Mouse (Mus musculus) adrenal gland, postnatal 36 days (tissue): ENCODE results near the gene Tescl. TPM values are rescaled to one million over a fixed set of nuclear protein-coding genes. Genes with fewer than 3 reads are reported as not detected.

ENCODE experiments used
- DNase-seq, 2 experiments: peaks; one replicate each; pipeline ENCODE4 v3.0.0; 2021; ENCODE audit warnings: mixed read lengths in 1 of 2
- total RNA-seq, 2 experiments: library from RNA; stranded (reverse); gene quantifications; 2 replicates each; pipeline ENCODE4 v1.2.3; 2021

The Tescl gene
- total RNA-seq, 2 experiments from 2014 or later: 0.36 to 0.56 TPM

DNA sequence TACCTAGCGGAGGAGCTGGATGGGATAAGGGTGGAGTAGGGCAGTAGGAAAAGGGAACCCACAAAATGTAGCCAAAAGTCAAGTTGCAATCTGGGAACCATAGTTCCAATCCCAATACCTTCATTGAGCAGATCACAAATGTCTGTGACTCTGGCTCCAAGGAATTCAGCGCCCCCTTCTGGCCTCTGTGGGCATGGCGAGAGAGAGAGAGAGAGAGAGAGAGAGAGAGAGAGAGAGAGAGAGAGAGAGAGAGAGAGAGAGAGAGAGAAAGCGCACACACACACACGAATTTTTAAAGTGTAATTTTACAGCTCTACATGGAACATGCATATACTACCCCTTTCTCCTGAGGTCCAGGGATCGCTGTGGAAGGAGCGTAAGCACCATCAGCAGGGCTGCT is 29.5 kb upstream of the Tescl start:
- peak; percentile 51 to 64 for DNase-seq

DNA sequence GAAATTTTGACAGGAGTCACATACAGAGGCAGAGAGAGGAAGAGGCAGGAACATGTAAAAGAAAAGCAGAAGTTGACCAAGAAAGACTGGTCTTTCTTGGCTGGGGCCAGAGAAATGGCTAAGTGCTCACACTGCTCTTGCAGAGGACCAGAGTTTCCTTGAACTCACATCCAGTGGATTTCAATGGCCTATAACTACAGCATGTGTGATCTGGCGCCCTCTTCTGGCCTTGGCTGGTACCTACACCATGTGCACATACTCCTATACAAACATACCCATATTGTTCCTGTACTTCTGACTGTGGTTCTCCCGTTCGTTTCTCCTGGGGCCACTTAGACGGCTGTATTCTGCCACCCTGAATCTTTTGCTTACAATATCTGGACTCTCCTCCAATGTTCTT is 27.3 kb upstream of the Tescl start:
- DNase-seq: no peak

DNA sequence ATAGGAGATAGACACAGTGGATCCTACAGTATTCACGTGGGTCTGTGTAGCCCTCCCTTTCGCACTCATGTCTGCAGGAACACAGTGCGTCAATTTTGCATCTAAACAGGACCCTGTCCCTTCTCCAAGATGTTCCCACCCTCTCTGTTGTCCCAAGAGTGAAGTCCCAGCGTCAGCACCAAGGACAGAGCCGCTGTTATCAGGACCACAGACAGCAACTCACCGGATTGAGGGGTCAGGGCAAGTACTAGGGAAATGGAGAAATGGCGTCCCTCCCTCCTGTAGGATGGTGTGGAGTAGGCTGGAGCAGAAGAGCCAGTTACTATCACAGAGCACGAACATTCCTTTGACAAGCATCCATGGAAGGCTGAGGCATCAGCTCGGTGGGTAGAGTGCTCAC is 25.5 kb upstream of the Tescl start:
- peak; percentile 55 to 59 for DNase-seq

DNA sequence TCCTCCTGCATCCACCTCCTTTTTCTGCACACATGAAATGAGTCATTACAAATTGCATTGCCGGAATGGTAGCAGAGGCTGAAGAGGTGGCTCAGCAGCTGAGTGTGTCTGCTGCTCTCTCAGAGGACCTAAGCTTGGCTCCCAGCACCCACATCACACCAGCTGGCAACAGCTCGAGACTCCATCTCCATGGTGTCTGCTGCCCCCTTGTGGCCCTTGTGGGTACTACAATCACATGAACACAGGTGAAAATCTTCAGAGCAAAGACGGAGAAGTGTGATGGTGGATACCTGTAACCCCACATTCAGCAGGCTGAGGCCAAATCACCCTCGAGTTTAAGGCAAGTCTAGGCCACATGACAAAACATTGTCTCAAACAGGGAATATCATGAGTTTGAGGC is 24.2 kb upstream of the Tescl start:
- no peak for DNase-seq

GRCm38 (mm10) chr7:24356081-24356480 is 22.3 kb upstream of the Tescl start:
- DNase-seq: peak; percentile 67 to 72

GRCm38 (mm10) chr7:24355646-24356045 is 21.9 kb upstream of the Tescl start:
- DNase-seq: no peak

GRCm38 (mm10) chr7:24348896-24349295 is 15.2 kb upstream of the Tescl start, which contains the start of gene Lypd5:
TSS of gene Lypd5 (plus strand) at chr7:24349196.
- no peak for DNase-seq

DNA sequence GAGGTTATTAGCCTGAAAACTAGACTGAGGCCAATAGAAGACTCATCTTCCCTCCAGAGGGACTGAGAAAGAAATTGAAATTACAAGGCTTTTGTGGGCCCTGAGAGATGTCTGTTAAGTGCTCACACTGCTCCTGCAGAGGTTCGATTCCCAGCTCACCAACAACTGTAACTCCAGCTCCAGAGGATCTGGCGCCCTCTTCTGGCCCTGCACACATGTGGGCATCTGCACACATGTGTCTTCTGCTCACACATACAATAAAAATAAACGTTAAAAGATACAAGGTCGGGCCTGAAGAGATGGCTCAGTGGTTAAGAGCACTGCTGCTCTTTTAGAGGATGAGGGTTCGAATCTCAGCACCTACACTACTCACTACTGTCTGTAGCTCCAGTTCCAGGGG is 12.7 kb upstream of the Tescl start:
- DNase-seq: no peak

GRCm38 (mm10) chr7:24343701-24344272 is 10.1 kb upstream of the Tescl start:
- DNase-seq: no peak

DNA sequence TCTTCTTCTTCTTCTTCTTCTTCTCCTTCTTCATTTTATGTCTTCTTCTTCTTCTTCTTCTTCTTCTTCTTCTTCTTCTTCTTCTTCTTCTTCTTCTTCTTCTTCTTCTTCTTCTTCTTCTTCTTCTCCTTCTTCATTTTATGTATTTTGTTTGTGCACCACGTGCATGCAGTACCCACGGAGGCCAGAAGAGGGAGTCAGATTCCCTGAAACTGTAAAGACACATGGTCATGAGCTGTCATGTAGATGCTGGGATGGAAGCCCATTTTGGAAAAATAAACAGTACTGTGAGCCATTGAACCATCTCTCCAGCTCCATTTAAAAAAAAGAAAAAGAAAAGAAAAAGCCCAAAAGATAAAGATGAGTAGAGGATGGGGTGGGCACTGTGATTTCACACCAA is 4.5 kb upstream of the Tescl start:
- DNase-seq: no peak

GRCm38 (mm10) chr7:24335699-24336309 is 2.1 kb upstream of the Tescl start:
- peak; percentile 72 to 78 for DNase-seq

DNA sequence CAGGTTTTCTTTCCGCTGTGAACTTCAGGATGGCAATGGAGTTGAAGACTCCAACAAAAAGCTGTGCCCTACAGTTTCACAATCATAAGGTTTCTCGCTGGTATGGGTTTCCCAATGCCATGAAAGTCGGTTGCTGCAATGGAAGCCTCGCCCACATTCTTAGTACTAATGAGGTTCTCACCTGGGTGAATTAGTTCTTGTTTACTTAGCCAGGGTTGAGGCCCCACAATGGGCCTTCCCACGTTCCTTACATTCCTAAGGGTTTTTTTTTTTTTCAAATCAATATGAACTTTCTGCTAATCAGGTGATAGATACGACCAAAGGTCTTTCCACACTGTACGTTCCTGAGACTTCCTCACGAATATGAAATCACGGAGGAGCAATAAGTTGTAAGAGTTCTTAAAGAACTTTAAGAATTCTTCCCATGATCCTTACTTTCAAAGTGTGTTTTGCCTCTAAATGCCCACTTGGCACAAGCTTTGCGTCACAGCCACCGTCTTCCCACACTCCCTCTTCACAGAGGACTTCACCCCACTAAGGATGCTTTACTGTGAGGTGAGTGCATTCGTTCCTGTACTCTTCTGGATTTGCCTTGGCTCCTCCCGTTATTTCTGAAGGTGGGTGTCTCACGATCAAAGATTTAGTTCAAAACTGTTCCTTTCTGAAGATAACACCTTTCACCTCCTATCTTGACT is 6.3 kb downstream of the Tescl start:
- DNase-seq: no peak

DNA sequence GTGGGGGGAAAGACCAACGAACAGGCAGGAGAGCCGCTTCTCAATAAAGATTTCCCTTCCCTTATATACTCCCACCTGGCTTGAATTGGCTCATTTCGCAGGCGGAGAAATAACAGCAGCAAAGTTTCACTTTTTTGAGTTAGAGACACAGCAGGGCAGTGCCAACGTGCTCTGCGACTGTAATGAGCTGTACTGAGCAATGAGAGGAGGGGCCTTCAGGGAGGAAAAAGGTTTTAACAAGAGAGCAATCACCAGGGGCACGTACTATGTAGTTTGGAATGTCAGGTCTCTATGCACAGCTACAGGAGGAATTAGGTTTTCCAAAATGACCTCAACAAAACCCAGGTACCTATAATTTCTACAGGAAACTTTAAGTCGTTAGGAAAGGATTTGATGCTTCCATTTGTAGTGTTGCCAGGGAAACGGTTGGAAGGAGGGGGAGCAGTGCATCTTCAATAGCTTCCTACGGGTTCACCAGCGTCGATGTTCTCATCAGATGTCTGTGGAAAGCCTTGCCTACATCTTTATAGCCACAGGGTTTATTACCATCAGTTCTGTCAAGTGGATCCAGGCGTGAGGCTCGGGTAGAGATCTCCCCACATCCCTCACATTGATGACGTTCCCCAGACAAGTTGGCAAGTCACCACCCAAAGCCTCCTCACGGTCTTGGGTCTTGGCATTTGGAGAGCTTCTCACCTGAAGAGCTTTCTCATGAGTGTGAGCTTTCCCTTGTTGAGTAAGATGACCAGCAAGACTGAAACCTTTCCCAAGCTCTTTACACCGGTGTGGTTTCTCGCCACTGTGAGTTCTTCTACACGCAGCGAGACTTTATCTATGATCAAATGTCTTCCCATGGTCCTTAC is 7.2 kb downstream of the Tescl start:
- DNase-seq: no peak

DNA sequence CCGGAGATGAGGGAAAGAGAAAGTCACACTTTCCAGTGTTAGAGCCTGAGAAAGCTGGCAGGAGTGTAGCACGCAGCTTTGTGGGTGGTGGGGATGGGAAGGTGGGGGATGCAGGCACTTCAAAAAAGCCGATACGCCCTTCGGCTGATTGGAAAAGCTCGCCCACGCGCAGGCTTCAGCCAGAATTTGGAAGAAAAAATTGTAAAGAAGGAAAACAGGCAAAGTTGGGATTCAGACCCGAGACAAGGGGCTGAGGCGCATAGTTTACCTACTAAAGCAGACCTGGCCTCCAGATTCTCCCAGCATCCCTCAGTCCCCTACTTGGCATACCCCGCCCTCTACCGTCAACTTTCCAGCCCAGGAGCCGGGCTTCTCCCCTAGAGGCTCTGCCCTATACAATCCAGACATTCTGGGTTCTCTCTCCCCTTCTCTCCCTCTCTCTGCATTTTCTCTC is 8.0 kb downstream of the Tescl start:
- DNase-seq: no peak

DNA sequence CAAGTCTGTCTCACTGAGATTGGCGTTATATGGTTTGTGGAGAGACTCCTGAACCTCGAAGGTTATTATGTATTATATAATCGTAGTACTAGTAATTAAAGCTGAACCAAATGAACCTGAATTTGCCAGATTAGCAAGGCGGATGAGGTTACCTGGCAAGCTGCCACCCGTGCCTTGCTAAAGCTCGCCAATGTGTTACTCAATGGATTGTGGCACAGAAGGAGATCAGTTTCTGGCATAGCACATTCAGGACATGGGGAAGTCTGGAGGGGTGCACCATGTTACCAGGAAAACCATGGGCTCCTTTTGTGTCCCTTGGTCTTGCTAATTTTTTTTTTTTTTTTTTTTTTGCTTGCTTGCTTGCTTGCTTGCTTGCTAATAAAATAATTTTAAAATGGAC is 8.5 kb downstream of the Tescl start:
- DNase-seq: peak; percentile 25 to 33

GRCm38 (mm10) chr7:24322593-24322992 is 11.1 kb downstream of the Tescl start:
- DNase-seq: no peak

DNA sequence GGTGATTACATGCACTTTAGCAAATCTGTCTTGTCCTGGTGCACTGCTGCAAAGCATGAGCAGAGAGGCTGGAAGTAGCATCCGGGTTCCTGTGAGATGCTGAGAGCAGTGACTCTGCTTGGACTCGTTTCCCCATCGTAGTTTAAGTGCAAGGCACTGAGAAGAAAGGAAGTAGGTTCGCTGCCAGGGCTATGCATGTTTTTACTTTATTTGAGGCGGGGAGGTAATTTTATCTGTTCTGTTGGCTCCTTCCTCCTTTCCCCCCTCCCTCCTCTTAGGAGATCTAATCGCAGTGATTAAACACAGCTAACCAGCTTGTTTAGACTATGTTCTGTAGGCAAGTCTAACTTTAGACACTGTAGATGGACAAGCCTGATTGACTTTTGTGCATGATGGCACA is 14.8 kb downstream of the Tescl start:
- no peak for DNase-seq

DNA sequence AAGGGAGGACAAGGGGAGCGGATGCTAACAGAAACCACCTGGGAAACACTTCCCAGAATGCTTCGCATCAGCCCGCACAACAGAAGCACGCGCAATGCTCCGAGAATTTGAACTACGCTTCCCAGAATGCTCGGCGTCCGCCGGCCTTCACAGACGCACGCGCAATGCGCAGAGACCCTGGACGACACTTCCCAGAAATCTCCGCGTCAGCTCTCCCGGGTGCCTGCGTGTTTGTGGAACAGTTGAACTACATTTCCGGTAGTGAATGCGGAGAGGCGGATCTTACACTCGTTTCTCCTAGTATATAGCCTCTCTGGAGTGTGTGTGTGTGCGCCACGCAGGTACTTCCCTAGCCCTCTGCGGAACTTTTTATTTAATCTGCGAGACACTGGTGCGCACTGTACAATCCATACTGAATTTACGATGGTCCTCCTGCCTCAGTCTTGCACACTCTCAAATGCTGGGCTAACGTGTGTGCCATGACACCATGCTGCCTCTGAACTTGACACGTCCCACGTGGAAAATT is 17.1 kb downstream of the Tescl start, which contains the start of gene Zfp94:
Zfp94 (minus strand) TSS at position 100 of the 526 bp plus-strand sequence.
- DNase-seq: peak; percentile 96 to 97

- no peak for DNase-seq
Observed at GRCm38 (mm10) chr7:24315726-24316566, 17.8 kb downstream of the Tescl start.

GRCm38 (mm10) chr7:24300771-24301282 is 32.9 kb downstream of the Tescl start, which contains the start of gene Zfp61:
TSS of gene Zfp61 (minus strand) at chr7:24301232.
- DNase-seq: peak; percentile 32 to 72
